Mouse (Mus musculus) spleen, postnatal 10 days (tissue): ENCODE measurements around the gene Wdr5.
A peak's percentile ranks its signal among the peaks of the same experiment; 100 is the strongest.

ENCODE experiments used
- DNase-seq, 2 experiments: peaks; one replicate each; pipeline ENCODE4 v3.0.0; 2021 to 2022; ENCODE audit warnings: low spot score in 2 of 2

Gene Wdr5

DNA sequence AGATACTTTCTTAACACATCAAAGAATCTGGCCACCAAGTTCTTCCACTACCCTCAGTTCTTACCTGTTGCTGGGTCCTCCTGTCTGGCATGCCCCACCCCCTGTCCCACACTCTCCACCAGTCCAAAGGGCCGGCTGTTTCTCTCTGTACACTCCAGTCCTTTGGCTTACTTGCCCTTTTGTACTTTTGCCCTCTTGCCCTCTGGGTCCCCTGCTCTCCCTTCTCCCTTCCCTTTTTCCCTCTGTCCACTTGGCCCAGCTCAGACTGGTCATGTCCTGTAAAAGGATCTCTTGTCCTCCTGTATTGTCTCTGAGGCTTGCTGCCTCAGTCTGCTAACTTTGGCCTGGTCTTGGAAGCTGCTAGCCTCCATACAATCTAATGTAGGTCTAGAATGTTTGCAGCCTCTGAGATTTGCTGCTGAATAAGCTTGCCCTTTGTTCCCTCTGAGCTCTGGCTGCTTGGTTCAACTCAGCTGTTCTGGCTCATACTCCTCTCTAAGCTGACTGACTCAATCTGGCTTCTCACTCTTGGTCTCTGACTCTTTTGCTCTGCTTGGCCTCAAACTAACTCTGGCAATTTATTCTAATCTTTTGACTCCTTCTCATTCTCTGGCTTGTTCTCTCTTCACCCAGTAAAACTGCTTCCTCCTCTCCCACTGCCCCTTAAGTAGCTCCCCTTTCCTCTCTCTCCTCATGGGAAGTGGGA is 33.9 kb downstream of the Wdr5 start:
- no peak for DNase-seq

DNA sequence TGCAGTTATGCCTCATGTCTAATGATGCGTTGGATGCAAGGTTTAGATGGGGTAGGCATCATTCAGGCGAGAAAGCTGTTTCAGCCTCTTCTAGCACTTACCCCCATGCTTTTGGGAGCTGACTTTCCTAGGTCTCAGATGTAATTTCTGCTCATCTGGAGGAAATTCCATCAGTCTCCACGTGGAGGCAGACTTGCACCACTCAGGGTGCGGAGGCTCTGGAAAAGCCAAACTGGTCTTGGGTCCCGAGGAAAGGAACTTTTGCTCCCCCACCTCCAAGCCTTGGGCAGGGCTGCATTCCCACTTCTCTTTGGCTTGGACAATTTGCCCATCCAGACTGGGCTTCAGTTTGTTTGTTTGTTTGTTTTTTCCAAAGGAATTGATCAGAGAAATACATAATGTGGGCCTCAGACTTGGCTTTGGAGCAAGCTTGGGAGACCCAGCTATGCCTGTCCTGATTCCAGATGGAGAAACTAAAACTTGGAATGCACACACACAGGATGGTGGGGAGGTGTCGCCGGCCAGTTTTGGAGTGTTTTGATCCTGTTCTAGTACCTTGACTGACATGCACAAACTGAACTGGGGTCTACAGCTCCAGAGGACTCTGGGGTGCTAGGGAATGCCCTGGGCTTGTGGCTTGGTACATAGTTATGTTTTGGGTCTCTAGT is 37.8 kb downstream of the Wdr5 start:
- DNase-seq = peak; percentile 27 to 66

GRCm38 (mm10) chr2:27554308-27554707 is 39.4 kb downstream of the Wdr5 start:
- DNase-seq = no peak

GRCm38 (mm10) chr2:27556921-27557320 is 42.0 kb downstream of the Wdr5 start:
- DNase-seq = no peak

- no peak for DNase-seq
Observed at GRCm38 (mm10) chr2:27560708-27561123, 45.8 kb downstream of the Wdr5 start.

- DNase-seq = no peak
Observed at GRCm38 (mm10) chr2:27561159-27561558, 46.2 kb downstream of the Wdr5 start.

DNA sequence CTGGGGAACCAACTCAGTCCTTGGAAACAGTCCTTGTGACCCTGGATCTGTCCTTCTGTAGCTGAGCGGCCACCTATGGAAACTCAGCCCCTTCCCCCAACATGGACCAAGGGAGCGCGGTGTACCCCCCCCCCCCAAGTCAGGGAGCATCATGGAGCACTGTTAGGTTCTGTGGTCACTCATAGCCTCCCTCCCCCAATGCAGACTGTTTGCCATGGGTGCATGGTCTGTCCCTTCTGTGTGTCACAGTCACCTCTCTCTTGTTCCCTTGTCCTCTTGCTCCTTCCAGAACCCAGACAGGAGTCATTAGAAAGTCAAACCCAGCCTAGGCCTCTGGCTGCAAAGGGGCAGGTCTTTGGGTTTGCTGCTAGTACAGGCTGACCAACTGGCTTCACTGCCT is 46.9 kb downstream of the Wdr5 start:
- DNase-seq = no peak

DNA sequence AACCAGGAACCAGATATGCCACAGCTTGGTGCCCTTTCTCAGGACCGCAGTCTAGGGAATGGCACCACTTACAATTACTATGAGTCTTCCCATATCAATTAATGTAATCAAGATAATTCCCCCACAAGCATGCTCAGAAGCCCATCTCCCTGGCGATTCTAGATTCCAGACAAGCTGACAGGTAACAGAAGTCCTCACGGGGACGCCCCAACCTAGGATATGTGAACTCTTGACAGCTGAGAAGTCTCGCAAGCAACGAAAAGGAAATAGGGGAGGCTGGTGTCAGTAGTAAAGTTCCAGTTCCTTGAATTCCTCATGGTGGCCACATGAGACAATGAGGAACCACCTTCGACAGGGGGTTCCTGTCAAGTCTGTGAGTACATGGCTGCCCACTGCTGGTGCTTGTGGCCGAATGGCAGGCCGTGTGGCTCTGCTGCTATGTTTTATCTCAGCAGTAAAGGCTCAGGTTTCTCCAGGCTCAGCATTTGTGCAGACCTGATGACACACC is 48.7 kb downstream of the Wdr5 start:
- DNase-seq = no peak

DNA sequence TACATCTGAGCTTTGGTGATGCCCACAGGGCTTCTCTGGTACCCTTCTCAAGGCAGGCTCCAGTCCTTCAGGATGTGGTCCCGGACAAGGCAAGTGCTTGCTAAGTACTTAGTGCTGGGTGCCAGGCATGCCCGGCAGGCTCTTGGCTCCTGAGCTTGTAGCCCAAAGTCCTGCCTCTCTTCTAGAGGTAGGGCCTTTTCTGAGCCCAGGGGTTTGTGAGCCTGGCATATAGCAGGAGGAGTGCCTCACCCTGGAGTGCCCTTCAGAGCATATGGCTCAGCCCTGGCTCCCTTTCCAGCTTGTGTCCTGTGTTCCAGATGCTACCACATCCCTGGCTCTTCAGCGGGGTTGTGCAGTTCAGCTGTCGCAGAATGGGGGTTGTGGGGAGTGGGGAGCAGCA is 49.7 kb downstream of the Wdr5 start:
- no peak for DNase-seq

DNA sequence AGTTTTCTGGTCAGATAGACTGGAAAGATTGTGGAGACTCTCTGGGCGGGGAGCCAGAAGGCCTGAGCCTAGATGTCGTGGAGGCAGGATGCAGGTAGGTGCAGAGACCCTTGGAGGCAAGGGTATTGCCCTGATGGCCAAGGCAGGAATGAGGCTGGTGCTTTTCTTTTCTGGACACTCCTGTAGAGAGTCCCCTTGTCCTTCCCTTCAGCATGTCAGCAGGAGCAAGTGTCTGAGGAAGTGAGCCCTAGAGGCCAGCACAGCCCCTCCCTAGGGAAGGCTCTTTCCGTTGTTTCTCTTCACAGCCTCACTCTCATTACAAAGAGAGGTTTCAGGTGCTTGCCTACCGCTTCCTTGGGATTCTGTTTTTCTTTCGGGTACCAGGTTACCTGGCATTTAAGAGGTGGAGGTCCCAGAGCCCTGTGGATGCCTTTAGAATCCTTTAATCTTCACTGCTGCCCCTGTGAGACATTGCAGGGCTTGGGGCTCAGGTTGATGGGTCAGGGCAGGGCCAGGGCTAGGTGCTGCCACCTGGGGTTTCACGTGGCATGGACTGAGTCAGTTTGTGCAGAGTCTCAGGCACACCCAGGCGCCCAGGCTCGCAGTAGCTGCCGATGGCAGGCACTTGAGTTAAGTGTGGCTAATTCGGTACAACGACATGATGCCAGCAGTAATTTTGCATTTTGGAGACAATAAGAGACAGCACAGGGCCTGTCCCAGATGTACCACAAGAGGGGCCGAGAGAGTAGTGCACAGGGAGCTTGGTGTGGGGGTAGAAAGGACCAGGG is 50.6 kb downstream of the Wdr5 start:
- DNase-seq = no peak

- DNase-seq = no peak
Observed at GRCm38 (mm10) chr2:27570856-27571255, 55.9 kb downstream of the Wdr5 start.

GRCm38 (mm10) chr2:27572261-27572793 is 57.4 kb downstream of the Wdr5 start:
- no peak for DNase-seq

GRCm38 (mm10) chr2:27572928-27573627 is 58.1 kb downstream of the Wdr5 start:
- peak in 1 of 2 experiments; percentile 24 for DNase-seq

GRCm38 (mm10) chr2:27573628-27573966 is 58.6 kb downstream of the Wdr5 start:
- no peak for DNase-seq

GRCm38 (mm10) chr2:27576416-27576815 is 61.5 kb downstream of the Wdr5 start:
- no peak for DNase-seq

DNA sequence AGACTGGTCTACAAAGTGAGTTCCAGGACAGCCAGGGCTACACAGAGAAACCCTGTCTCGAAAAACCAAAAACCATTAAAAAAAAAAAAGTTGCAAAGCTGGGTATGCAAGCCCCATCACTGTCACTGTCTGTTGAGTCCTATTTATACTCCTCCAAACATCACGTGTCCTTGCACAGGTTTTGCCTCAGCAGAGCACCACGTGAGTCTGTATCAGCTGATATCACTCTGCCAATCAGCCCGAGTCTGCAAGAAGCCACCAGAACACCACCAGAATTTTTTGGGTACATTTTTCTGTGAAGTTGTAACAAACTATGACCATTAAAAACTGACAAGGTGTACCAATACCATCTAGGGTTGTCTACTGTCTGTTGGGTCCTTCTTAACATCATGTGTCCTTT is 63.6 kb downstream of the Wdr5 start:
- DNase-seq = no peak

DNA sequence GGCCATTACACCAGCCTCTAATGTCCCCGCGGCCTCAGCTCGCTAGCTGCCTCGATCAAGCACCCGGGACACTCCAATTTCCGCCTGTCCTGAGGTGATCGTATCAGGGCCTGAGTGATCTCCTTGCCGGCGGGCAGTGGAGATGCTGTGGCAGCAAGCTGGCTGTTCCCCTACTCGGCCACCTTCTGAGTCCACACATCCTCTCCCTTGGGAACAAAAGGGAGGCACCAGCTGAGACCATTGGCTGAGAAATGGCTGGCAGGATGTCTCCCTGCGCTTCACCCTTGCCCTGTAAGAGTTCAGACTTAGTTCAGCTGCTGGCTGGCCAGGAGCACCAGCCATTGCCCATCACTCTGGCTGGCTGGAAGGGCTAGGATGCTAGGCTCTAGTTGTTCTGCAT is 67.2 kb downstream of the Wdr5 start:
- no peak for DNase-seq

DNA sequence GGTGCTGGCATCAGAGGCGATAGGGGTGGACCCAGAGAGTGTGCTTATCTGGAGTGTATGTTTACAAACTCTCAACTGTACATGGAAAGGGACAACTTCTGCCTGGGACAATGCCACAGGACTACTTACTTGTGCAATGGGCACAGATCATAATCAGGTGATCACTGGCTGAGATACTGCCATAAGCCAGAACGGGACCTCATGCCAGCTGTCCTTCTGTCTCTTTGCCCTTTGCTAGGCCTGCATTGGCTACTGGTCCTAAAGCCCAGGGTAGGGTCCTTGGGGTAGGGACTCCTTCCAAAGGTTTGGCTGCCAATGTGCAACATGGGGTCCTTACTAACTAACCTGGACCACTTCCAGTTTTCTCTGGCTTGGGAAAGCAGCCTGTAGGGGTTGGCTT is 68.1 kb downstream of the Wdr5 start:
- DNase-seq = no peak

GRCm38 (mm10) chr2:27584546-27584945 is 69.6 kb downstream of the Wdr5 start:
- no peak for DNase-seq
